Mouse (Mus musculus): Measurements from ENCODE around the gene Zfp182.
A peak's percentile ranks its signal among the peaks of the same experiment; 100 is the strongest.

Gene Zfp182

DNA sequence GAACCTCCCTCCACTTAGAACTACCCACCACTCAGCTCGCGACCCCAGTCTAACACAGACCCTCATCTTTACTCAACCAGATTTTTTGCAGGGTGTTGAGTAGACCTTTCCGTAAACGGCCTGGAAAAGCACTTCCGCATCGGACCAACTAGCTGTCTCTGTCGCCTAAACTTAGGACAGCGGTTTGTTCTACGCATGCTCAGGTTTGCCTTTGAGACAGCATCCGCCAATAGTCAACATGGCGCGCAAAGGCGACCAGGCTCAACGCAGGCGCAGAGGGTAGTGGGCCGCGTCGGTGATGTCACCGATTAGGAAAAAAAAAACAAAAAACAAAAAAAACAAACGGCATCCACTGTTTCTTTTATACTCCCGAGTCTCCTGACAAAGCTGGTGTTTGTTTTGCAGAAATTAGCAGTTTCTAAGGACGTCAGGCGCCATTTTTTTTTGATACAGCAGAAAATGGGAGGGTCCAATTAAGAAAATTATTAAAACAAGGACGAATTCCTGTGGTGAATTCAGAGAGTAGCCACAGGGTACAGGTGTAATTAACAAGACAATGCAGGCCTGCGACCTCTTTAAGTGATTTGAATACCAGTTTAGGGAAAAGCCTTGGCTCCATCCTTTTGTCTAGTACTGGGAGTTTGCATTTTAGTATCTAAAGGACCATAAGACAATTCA is at the start of gene Zfp182:
Gene Zfp182 (minus strand): TSS at position 451 of the 678 bp plus-strand sequence.
- DNase-seq (ENCODE audit: low read depth, low spot score) = peak; percentile 67

- DNase-seq (ENCODE audit: low read depth, low spot score) = no peak
Observed at GRCm38 (mm10) chrX:21089867-21090239, 27.7 kb upstream of the Zfp182 start.

DNA sequence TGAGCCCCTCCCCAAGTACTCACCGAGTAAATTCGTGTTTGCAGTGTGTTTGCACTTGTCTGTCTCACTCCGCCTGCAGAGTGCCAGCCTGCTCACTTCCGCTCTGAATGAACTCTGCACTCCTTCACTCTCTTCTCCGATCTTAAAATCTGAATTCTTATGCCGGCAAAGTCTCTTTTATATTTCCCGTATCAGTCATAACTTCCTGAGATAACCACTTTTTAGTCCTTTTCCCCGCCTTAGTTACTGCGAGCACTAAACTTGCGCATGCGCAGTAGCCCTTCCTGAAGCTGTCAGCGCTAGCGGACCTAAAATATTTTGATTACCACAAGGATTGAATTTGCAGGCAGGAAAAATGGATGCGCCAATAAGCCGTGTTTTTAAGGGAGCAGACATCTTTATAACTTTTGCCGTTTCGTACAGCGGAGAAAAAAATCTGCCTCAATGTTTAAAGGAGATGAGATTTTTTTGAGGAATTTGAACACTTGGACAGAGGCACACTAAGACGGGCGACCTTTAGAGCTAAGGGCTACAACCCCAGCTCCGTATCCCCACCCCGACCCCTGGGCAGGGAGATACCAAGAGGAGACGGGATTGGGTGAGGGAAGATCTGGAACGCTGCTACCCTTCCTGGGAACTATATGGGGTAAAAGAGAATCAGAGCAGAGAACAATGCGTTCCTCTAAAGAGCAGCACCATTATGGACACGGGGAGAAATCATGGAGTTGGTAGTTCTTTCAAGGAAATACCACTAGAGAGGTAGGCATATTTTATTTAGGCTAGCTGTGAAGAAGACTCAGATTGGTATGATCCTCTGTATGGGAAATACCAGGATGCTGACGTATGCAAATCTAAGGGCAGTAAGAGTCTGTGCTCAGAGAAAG is 27.1 kb upstream of the Zfp182 start, which contains the start of gene Zfp300:
Gene Zfp300 (minus strand): TSS at position 545 of the 884 bp plus-strand sequence.
- peak; percentile 40 for DNase-seq (ENCODE audit: low read depth, low spot score)

GRCm38 (mm10) chrX:21088645-21088982 is 26.5 kb upstream of the Zfp182 start:
- no peak for DNase-seq (ENCODE audit: low read depth, low spot score)

GRCm38 (mm10) chrX:21068106-21068505 is 6.0 kb upstream of the Zfp182 start, which contains the start of gene Spaca5:
Gene Spaca5, plus strand, starts transcription at chrX:21068406.
- DNase-seq (ENCODE audit: low read depth, low spot score) = no peak

- DNase-seq (ENCODE audit: low read depth, low spot score) = no peak
Observed at GRCm38 (mm10) chrX:21062544-21062890, 401 bp upstream of the Zfp182 start.

GRCm38 (mm10) chrX:21061460-21061859 is 656 bp downstream of the Zfp182 start:
- DNase-seq (ENCODE audit: low read depth, low spot score) = no peak

GRCm38 (mm10) chrX:20980901-20981300 is 81.2 kb downstream of the Zfp182 start:
- no peak for DNase-seq (ENCODE audit: low read depth, low spot score)
